Mouse (Mus musculus) 416B (cell line): ENCODE measurements around the gene Spag7.

Source experiments
- DNase-seq: peaks from one replicate; pipeline ENCODE4 v3.0.0; 2011; ENCODE audit warnings: low read depth

The Spag7 gene

DNA sequence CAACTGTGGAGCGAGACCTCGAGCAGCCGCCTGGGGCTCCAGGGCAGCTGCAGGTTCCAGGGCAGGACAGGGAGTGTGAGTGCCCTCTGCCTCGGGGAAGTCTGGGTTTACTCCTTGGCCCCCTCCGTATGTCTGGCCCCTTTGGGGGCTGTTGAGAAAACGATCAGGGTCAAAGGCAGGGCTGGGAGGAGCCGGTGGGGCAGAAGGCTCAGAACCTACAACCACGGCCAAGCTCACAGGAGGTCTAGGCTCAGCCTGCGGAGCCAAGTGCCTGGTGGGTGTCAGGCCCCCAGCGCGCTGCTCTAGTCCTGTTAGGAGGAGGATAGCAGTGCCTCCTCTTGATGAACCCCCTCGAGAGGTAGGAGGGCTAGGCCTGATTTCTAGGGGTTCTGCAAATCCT is 12.0 kb upstream of the Spag7 start:
- no peak for DNase-seq

DNA sequence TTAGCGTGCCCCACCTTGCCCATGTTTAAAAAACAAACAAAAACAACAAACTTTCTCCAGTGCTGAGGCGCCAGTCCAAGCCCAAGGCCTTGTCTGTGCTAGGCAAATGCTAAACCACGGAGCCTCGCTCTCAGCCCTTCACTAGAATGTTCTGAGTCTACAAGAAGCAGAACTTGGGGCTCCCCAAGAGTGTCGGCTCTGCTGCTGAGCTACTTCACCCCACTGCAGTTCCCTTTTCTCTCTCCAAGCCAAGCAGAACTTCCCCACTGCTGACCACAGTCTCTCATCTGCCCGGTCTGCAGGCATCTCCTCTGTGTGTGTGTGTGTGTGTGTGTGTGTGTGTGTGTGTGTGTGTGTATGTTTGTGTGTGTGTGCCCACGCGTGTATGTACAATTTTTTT is 10.7 kb upstream of the Spag7 start:
- DNase-seq: peak; percentile 84

DNA sequence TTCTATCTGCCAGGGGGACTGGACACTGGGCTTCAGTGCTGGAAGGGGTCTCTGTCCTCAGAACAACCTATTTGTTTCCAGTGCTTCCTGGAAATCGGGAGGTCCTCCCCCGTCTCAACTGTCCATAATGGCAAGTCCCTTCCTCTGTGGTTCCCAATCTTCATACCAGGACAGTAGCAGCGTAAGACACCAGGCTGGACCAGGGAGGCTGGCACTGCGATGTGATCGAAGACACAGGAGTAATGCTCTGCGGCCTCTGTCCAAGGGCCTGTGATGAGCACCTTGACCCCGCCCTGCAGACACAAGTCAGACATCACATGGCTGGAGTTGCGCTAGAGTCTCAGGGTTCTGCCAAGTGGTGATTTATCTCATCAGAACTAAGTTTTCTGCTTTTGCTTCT is 10.1 kb upstream of the Spag7 start:
- DNase-seq: no peak

GRCm38 (mm10) chr11:70678576-70678975 is 9.4 kb upstream of the Spag7 start:
- no peak for DNase-seq

GRCm38 (mm10) chr11:70678092-70678491 is 8.9 kb upstream of the Spag7 start:
- DNase-seq: no peak

DNA sequence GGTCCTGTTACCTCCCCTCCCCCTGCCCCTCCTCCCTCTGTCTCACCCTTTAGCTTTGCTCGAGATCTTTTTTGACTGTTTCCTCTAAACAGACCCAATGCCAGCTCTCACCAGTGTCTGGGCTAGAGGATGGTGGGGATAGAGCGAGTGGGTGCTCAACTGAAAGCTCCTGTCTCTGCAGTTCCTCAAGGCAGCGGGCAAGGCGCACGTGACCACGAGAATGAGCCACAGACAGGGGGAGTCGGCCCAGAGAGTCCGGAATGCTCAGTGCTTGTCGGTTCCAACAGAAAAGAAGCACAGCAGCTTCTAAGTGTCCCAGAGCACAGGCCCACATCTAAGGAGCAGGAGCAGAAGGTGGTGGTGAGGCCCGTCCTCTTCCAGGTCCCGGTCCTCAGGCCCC is 5.3 kb upstream of the Spag7 start:
- DNase-seq: no peak

DNA sequence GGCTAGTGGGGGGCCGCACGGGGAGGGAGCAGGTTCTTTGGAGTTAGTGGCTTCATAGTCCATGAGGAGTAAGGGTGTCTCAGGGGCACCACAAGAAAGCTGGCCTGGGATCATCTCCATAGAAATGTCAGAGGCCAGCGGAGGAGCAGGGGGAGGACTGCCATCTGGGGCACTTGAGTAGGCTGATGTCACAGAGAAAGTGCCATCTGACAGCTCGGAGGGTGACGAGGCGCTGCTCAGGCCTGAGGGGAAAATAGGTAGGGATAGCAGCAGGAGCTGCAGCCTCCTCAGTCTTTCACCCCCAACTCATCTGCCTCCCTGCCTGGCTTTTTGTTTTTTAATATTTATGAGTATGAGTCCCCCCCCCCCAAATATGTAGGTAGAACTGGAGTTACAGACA is 4.8 kb upstream of the Spag7 start:
- DNase-seq: no peak

DNA sequence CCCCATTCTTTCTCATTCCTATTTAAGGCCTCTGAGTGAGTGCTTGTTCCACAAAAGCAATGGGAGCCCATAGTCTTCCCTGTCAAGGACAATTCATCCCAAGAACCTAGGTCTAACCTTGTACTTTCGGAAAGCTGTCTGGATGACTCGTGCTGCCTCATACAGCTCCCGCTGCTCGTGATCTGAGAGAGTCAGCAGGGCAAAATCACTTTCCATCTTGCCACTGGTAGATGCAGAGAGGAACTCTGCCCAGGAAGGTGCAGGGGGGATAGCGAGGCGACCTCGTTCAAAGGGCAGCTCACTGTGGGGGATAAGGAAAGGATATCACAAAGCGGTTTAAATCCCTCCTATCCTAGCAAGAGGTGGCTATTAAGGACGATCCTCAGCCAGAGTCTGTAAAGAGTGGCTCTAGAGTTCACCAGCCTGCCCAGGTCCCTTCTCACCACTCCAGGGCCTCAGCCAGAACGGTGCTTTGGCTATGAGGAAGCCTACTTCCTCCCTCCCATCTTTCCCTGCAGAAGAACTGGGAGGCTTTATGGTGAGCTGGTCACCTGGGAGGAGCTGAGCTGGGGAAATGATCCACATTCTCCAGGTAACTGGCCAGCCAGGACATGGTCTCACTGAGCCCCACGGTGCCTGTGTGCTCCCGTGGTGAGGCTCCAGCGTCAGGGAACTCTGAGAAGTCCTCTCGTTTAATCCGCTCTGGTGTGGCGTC is 2.3 kb upstream of the Spag7 start:
- DNase-seq: no peak

- no peak for DNase-seq
Measured at GRCm38 (mm10) chr11:70670483-70670882, 1.3 kb upstream of the Spag7 start.

GRCm38 (mm10) chr11:70669582-70670345 is 548 bp upstream of the Spag7 start:
- peak; percentile 92 for DNase-seq

DNA sequence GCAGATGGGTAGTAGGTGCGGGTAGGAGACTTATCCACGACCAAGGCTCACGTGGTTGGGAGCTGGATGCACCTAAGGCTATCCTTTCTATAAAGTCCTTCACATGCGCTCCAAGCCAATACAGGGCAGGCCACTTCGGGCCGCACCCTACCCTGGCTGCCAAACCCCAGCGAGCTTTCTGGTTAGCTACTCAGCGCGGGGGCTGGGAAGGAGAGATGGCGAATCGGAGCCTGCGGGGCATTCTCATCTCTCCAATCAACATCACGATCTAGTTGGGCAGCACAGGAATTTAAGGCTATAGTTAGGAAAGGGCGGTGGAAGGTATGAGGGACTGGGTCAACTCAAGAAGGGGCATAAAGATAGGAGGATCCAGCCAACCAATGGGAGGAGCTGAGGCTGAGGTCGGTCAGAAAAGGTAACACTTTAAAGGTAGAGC is 863 bp downstream of the Spag7 start:
- no peak for DNase-seq

GRCm38 (mm10) chr11:70667271-70668150 is 1.7 kb downstream of the Spag7 start:
- DNase-seq: peak; percentile 21

- no peak for DNase-seq
Measured at GRCm38 (mm10) chr11:70666687-70667086, 2.5 kb downstream of the Spag7 start.

GRCm38 (mm10) chr11:70664741-70665140 is 4.5 kb downstream of the Spag7 start:
- no peak for DNase-seq

- DNase-seq: no peak
Measured at GRCm38 (mm10) chr11:70663957-70664356, 5.3 kb downstream of the Spag7 start.

- DNase-seq: no peak
Measured at GRCm38 (mm10) chr11:70663101-70663500, 6.1 kb downstream of the Spag7 start.

DNA sequence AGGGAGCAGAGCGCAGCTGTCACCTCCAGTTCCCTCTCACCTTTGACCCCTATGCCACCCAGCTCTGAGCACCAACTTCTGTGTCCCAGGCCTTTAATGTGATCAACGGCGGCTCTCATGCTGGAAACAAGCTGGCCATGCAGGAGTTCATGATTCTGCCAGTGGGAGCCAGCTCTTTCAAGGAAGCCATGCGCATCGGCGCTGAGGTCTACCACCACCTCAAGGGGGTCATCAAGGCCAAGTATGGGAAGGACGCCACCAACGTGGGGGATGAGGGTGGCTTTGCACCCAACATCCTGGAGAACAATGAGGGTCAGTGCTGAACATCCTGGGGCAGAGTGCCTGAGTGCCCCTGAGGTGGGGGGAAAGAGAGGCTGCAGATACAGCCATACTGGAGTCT is 8.6 kb downstream of the Spag7 start:
- DNase-seq: no peak

DNA sequence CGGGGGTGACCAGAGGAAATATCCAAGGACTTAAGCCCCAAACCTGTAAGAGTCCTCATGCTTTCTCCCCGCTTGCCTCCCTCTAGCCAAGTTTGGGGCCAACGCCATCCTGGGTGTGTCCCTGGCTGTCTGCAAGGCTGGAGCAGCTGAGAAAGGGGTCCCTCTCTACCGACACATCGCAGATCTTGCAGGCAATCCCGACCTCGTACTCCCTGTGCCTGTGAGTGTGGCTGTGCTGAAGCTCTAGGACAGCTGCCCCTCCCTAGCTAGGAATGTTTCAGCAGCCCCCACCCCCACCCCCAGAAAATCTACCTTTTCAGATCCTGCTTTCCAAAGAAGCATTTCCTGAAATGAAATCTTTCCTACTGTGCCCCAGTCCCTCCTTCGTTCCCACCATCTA is 10.3 kb downstream of the Spag7 start:
- no peak for DNase-seq

GRCm38 (mm10) chr11:70658521-70658920 is 10.7 kb downstream of the Spag7 start:
- DNase-seq: no peak

- DNase-seq: no peak
Measured at GRCm38 (mm10) chr11:70657991-70658390, 11.2 kb downstream of the Spag7 start.

GRCm38 (mm10) chr11:70657573-70657972 is 11.6 kb downstream of the Spag7 start:
- no peak for DNase-seq

DNA sequence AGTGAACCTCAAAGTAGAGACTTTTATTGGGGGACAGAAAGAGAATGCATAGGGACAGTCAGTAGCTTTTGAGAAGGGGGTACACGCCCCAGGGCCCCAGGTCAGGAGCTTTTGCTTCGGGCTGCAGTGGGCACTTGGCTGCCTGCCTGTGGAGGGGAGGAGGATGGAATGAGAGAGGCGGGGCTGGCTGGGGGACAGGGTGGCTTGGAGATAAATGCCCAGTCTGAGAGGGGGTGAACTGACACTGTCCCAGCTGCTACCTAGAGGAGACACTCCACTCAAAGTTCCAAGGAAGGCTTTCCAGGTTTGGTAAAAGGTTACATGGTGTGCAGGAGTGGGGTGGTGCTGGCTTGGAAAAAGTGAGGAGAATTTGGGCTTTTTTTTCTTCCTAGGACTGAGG is 12.3 kb downstream of the Spag7 start, which contains the start of gene Eno3:
Eno3 (plus strand) TSS at position 239 of the 400 bp plus-strand sequence.
- DNase-seq: peak; percentile 46
